Mouse (Mus musculus) heart, embryonic 14.5 days (tissue): ENCODE measurements at regions not wholly inside any gene's neighbourhood (a gene's known extent, or its start where the extent isn't known, plus 50 kb on each side); places are given as distances from the start of the nearest gene placed in this dataset.
A peak's percentile ranks its signal among the peaks of the same experiment; 100 is the strongest.

Source experiments
- ATAC-seq: fragments of 200-750 bp; cut with Nextera tagmentation; 2 replicates; pipeline ENCODE4 v1.8.0; 2017; ENCODE audit warnings: low read depth, moderate TSS enrichment; ENCODE audit not compliant: insufficient number of reproducible peaks, insufficient read depth, low FRiP score
- H3K27ac ChIP-seq, 2 experiments: fragments of 200-500 bp in 1 of 2; fragments of 300-500 bp in 1 of 2; sonication (generic) in 1 of 2; replicated peaks in 1 of 2; 2 replicates each; pipeline ENCODE4 v1.5.1; 2012 to 2014; ENCODE audit warnings: low read depth in 2 of 2, low read length in 2 of 2, control low read depth in 1 of 2, mild to moderate bottlenecking in 1 of 2, mixed read lengths in 1 of 2; ENCODE audit not compliant: control insufficient read depth in 1 of 2, insufficient read depth in 1 of 2
- H3K27me3 ChIP-seq: fragments of 300-500 bp; sonication (generic); 2 replicates; pipeline ENCODE4 v1.6.1; 2014; ENCODE audit warnings: mild to moderate bottlenecking, low read length, control low read depth; ENCODE audit not compliant: control insufficient read depth, insufficient read depth
- H3K36me3 ChIP-seq: fragments of 300-500 bp; sonication (generic); 2 replicates; pipeline ENCODE4 v1.6.1; 2014; ENCODE audit warnings: mild to moderate bottlenecking, control low read depth, low read length, mixed read lengths; ENCODE audit not compliant: control insufficient read depth, insufficient read depth
- H3K4me1 ChIP-seq, 2 experiments: fragments of 200-500 bp in 1 of 2; fragments of 300-500 bp in 1 of 2; sonication (generic) in 1 of 2; 2 replicates each; pipeline ENCODE4 v1.6.1; 2012 to 2014; ENCODE audit warnings: low read length in 2 of 2, control low read depth in 1 of 2, mixed read lengths in 1 of 2; ENCODE audit not compliant: control insufficient read depth in 2 of 2, insufficient read depth in 2 of 2
- H3K4me2 ChIP-seq: fragments of 300-500 bp; sonication (generic); 2 replicates; pipeline ENCODE4 v1.6.1; 2014; ENCODE audit warnings: mild to moderate bottlenecking, low read length
- H3K4me3 ChIP-seq, 2 experiments: fragments of 200-500 bp in 1 of 2; fragments of 300-500 bp in 1 of 2; sonication (generic) in 1 of 2; 2 replicates each; pipeline ENCODE4 v1.5.1; 2012 to 2014; ENCODE audit warnings: low read length in 2 of 2, mild to moderate bottlenecking in 2 of 2, control low read depth in 1 of 2, low read depth in 1 of 2, moderate library complexity in 1 of 2; ENCODE audit not compliant: control insufficient read depth in 1 of 2, insufficient read depth in 1 of 2
- H3K9ac ChIP-seq: fragments of 300-500 bp; sonication (generic); 2 replicates; pipeline ENCODE4 v1.6.1; 2014; ENCODE audit warnings: mild to moderate bottlenecking, low read length
- H3K9me3 ChIP-seq: fragments of 300-500 bp; sonication (generic); 2 replicates; pipeline ENCODE4 v1.6.1; 2016; ENCODE audit warnings: low read length, control low read depth; ENCODE audit not compliant: control insufficient read depth
- WGBS: fragments of 180-500 bp; shearing (Covaris S2); extraction: QIAGEN DNeasy Blood & Tissue Kit; methylation state at CpG from one replicate; pipeline ENCODE4 v1.1.7; 2014; 5-methylcytosine and 5-hydroxymethylcytosine counted together

DNA sequence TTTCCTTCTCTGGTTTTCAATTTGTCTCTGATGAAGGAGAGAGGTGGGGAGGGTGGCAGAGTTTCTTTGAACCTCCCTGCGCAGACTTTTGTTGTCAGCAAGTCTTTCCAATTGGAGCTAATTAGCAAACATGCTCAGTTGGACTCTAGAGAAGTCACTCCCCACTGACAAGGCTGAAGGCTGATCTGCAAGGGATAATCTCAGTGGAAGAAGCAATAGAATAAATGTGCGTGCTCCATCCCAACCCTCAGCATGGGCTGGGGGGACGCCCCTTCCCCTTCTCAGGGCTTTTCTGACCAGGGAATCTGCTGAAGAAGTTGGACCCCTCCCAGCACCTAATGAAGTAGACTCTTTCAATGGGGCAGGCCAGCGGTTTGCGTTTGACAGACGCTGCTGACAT lies 353.8 kb downstream of the Pmp22 start:
- 58% methylated on average over 6 of the region's 6 CpGs for WGBS
- no peaks in the 10 kb centered on the region for H3K36me3 ChIP-seq
- H3K4me1 ChIP-seq, result no peaks in the 10 kb centered on the region
- 0 out of 2 replicates have a peak, but pooled peaks cover 4% of the 10 kb centered on the region for H3K9me3 ChIP-seq
- H3K27ac ChIP-seq, result no peak overlapping the region
- H3K4me3 ChIP-seq, result no peak overlapping the region
- ATAC-seq, result no peak
- no peak overlapping the region for H3K9ac ChIP-seq
- H3K4me2 ChIP-seq, result no peak overlapping the region
- H3K27me3 ChIP-seq, result no peaks in the 10 kb centered on the region

DNA sequence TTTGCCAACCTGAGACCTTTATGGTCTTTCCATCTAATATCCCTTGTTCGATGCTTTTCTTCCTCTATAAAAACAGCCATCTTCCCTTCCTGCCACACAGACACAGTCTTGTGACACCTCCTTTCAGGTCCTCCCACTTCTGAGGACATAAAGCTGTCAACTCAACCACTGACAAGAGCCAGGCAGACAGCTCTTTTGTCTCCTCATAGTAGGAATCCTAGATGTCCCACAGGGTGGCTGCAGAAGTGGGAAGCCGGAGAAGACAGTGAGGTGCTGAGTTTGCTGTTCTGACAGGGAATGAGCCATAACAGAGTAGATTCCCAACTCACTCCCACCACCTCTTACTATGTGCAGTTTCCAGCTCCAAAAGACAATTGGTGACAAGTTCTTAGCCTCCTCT lies 358.4 kb downstream of the Pmp22 start:
- Histone ChIP-seq H3K27ac (no peak overlapping the region), H3K4me1 (no peaks in the 10 kb centered on the region), H3K9ac (no peak overlapping the region), H3K9me3 (no peaks in the 10 kb centered on the region; the same call in 1 of the 2 replicates), H3K4me3 (no peak overlapping the region), H3K36me3 (no peaks in the 10 kb centered on the region), H3K4me2 (no peak overlapping the region), H3K27me3 (no peaks in the 10 kb centered on the region)
- no peak for ATAC-seq
- 33% methylated on average over 2 of the region's 2 CpGs for WGBS

DNA sequence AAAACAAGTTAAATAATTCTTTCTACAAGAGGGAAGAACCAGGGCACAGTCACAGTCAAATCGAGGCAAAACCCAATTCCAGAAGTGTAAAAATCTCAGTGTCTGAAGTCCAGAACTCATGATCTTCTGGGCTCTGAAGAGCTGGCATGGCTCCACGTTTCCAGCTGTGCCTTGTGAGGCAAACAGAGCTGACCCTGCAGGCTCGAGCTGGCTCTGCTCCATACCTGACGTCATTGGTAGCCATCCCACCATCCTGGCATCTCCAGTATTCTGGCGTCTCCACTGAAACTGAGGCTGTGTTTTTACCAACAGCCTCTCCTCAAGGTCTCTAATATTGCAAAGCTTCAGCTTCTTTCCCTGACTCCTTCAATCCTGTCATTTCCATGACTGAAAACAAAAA lies 373.4 kb downstream of the Pmp22 start:
- WGBS, result 47% methylated on average over 5 of the region's 5 CpGs
- H3K4me1 ChIP-seq, result peaks cover 2% of the 10 kb centered on the region in 2 experiments; a peak in 1 of 4 replicates

DNA sequence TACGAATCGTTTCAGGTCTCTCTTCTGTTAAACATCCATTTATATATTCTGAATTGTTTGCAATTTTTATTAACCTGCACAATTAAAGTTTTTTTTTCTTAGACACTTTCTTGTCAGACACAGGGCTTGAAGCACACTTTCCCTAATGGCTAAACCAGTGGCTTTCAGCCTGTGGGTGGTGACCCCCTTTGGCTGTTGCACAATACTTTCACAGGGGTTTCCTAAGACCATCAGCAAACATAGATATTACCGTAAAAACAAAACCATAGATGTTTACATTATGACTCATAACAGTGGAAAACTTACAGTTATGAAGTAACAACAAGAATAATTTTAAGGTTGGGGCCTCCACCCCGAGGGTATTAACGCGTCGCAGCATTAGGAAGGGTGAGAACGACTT lies 378.6 kb downstream of the Pmp22 start:
- no peak for ATAC-seq
- no peaks in the 10 kb centered on the region for H3K36me3 ChIP-seq
- no peaks in the 10 kb centered on the region for H3K27me3 ChIP-seq
- WGBS, result 87% methylated on average over 8 of the region's 8 CpGs
- no peak overlapping the region for H3K4me2 ChIP-seq
- H3K4me1 ChIP-seq, result no peaks in the 10 kb centered on the region
- H3K9me3 ChIP-seq, result no peaks in the 10 kb centered on the region
- no peak overlapping the region for H3K9ac ChIP-seq
- no peak overlapping the region for H3K4me3 ChIP-seq
- no peak overlapping the region for H3K27ac ChIP-seq

More for the DNA sequence above, 373.4 kb downstream of the Pmp22 start:
- Histone ChIP-seq H3K27me3 (no peaks in the 10 kb centered on the region), H3K4me3 (no peak overlapping the region), H3K9ac (no peak overlapping the region), H3K27ac (no peak overlapping the region), H3K9me3 (no peaks in the 10 kb centered on the region), H3K4me2 (no peak overlapping the region), H3K36me3 (no peaks in the 10 kb centered on the region)
- no peak for ATAC-seq

DNA sequence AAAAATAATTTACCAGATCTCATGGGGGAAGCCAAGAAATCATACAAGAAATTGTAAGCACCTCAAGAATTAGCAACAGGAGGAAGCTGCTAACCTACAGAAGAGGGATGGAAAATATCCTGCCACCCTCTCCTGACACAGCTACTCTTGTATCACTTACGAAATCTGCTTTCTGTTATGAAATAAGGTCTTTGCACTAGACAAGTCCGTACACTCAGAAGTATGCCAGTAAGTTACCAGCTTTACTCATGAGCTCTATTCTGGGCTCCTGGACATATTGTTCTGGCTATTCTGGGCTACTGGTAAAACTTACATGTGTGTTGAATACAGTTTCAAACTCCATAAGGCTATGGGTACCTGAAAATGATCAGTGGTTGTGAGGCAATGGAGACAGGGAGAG lies 379.9 kb downstream of the Pmp22 start:
- peaks cover 3% of the 10 kb centered on the region; the same call in 1 of the 2 replicates for H3K9me3 ChIP-seq
- ATAC-seq, result no peak
- WGBS, result 81% methylated on average over 2 of the region's 2 CpGs
- H3K36me3 ChIP-seq, result no peaks in the 10 kb centered on the region
- no peak overlapping the region for H3K27ac ChIP-seq
- no peak overlapping the region for H3K4me2 ChIP-seq
- H3K4me1 ChIP-seq, result no peaks in the 10 kb centered on the region
- no peaks in the 10 kb centered on the region for H3K27me3 ChIP-seq
- no peak overlapping the region for H3K9ac ChIP-seq
- H3K4me3 ChIP-seq, result no peak overlapping the region

DNA sequence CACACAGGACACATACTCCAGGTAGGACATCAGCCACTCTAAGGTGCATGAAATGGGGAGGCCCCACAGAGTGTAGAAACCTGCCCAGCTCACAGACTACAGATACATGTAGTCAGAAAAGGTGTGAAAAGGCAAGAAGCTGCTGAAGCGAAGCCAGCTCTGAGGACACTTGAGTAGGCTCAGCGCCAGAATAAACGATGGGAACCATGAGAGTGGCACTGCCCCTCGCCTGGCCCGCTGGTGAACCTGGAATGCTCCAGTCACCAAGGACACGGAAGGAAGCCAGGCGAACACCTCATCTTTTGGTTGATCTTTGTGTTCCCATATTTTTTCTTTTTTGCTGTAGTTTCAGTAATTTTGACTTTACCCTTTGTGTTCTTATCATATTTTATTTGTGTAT lies 381.8 kb downstream of the Pmp22 start:
- H3K9ac ChIP-seq, result no peak overlapping the region
- H3K27me3 ChIP-seq, result no peaks in the 10 kb centered on the region
- H3K36me3 ChIP-seq, result no peaks in the 10 kb centered on the region
- H3K9me3 ChIP-seq, result peaks cover 5% of the 10 kb centered on the region
- no peaks in the 10 kb centered on the region for H3K4me1 ChIP-seq
- no peak overlapping the region for H3K4me3 ChIP-seq
- no peak overlapping the region for H3K27ac ChIP-seq
- ATAC-seq, result no peak
- no peak overlapping the region for H3K4me2 ChIP-seq
- 79% methylated on average over 7 of the region's 7 CpGs for WGBS

DNA sequence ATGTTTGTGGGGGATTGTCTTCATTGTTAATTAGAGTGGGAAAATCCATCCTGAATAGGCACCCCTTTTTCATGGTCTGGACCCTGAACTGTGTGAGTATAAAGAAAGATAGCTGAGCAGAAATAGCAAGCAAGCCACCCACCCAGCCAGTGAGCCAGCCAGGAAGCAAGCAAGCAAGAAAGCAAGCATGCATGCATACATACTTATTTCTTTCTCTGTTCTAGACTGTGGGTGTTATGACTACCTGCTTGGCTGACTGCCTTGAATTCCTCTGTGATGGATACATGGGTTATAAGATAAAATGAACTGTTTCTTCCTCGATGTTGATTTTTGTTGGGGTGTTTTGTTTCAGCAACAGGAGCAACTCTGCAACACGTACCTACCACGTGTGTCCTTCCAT lies 385.8 kb downstream of the Pmp22 start:
- peaks cover 6% of the 10 kb centered on the region in 2 experiments for H3K4me1 ChIP-seq
- WGBS, result 85% methylated on average over 3 of the region's 3 CpGs
- H3K27ac ChIP-seq, result no peak overlapping the region
- no peak overlapping the region for H3K4me2 ChIP-seq
- ATAC-seq, result no peak
- H3K27me3 ChIP-seq, result no peaks in the 10 kb centered on the region
- H3K4me3 ChIP-seq, result no peak overlapping the region
- H3K36me3 ChIP-seq, result no peaks in the 10 kb centered on the region
- peaks cover 5% of the 10 kb centered on the region for H3K9me3 ChIP-seq
- H3K9ac ChIP-seq, result no peak overlapping the region

DNA sequence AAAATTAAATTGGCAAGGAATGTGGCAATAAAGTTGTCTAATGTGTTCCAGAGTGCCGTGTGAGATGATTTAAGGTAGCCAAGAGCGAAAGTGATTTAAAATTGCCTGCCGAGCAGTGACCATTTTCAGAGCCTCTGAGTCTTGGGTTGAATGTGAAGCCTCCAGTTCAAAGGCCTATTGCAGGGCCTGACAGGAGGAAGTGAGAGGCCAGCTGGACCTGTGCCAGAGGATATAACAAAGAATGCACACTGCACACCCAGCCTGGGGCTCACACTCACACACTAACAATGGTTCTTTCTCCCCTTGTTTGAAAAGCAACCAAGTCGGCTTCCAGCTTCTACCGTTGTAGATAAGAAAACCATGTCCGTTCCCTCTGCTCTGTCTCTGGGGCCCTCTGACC lies 390.1 kb downstream of the Pmp22 start:
- WGBS, result 36% methylated on average over 6 of the region's 6 CpGs
- H3K36me3 ChIP-seq, result no peaks in the 10 kb centered on the region
- H3K4me2 ChIP-seq, result no peak overlapping the region
- H3K9me3 ChIP-seq, result peaks cover 2% of the 10 kb centered on the region; the same call in 1 of the 2 replicates
- no peak overlapping the region for H3K9ac ChIP-seq
- peak overlapping the region; percentile 37 to 43; a peak in 2 of 4 replicates for H3K27ac ChIP-seq
- H3K4me3 ChIP-seq, result no peak overlapping the region
- peak; percentile 85 for ATAC-seq
- H3K27me3 ChIP-seq, result no peaks in the 10 kb centered on the region
- peaks cover 6% of the 10 kb centered on the region in 2 experiments for H3K4me1 ChIP-seq
